Mouse (Mus musculus): ENCODE data around the gene Edf1. TPM values are rescaled to one million over a fixed set of nuclear protein-coding genes. Genes with fewer than 3 reads are reported as not detected.

Gene Edf1
- polyA plus RNA-seq, 1 experiment from 2014 or later: 319 TPM

GRCm38 (mm10) chr2:25575432-25576027 is 17.9 kb downstream of the Edf1 start:
- peak overlapping the region; percentile 70 for H3K4me2 ChIP-seq (ENCODE audit: low read length)
- ATAC-seq (ENCODE audit: insufficient number of reproducible peaks, insufficient read depth, low FRiP score, low read depth): no peak
- WGBS: 12% methylated on average over 20 of the region's 21 CpGs
- peak overlapping the region; percentile 52 to 81 for H3K4me3 ChIP-seq (ENCODE audit: control insufficient read depth in 1 of 2, insufficient read depth in 1 of 2, low read depth in 1 of 2, low read length in 2 of 2)
- H3K9me3 ChIP-seq (ENCODE audit: control insufficient read depth, low read length): no peaks in the 10 kb centered on the region
- H3K27me3 ChIP-seq (ENCODE audit: control insufficient read depth, insufficient read depth, low read length): peaks cover 46% of the 10 kb centered on the region
- H3K4me1 ChIP-seq (ENCODE audit: control insufficient read depth in 2 of 2, insufficient read depth in 2 of 2, low read length in 2 of 2): peaks cover 27 to 44% of the 10 kb centered on the region in 2 experiments
- peaks cover 15% of the 10 kb centered on the region for H3K36me3 ChIP-seq (ENCODE audit: control insufficient read depth, insufficient read depth, low read length)
- peak overlapping the region; percentile 69 for H3K9ac ChIP-seq (ENCODE audit: low read length)
- peak overlapping the region; percentile 36 to 84; a peak in 3 of 4 replicates for H3K27ac ChIP-seq (replicated peaks in 1 of 2; ENCODE audit: control insufficient read depth in 1 of 2, insufficient read depth in 1 of 2, low read depth in 2 of 2, low read length in 2 of 2)

GRCm38 (mm10) chr2:25576028-25576850 is 18.6 kb downstream of the Edf1 start:
- Histone ChIP-seq H3K4me3 (ENCODE audit: control insufficient read depth in 1 of 2, insufficient read depth in 1 of 2, low read depth in 1 of 2, low read length in 2 of 2) (no peak overlapping the region), H3K27me3 (ENCODE audit: control insufficient read depth, insufficient read depth, low read length) (peaks cover 53% of the 10 kb centered on the region), H3K36me3 (ENCODE audit: control insufficient read depth, insufficient read depth, low read length) (peaks cover 9% of the 10 kb centered on the region), H3K4me2 (ENCODE audit: low read length) (peak overlapping the region; percentile 70), H3K4me1 (ENCODE audit: control insufficient read depth in 2 of 2, insufficient read depth in 2 of 2, low read length in 2 of 2) (peaks cover 29 to 50% of the 10 kb centered on the region in 2 experiments), H3K27ac (replicated peaks in 1 of 2; ENCODE audit: control insufficient read depth in 1 of 2, insufficient read depth in 1 of 2, low read depth in 2 of 2, low read length in 2 of 2) (no peak overlapping the region), H3K9me3 (ENCODE audit: control insufficient read depth, low read length) (no peaks in the 10 kb centered on the region), H3K9ac (ENCODE audit: low read length) (peak overlapping the region; percentile 69)
- no peak for ATAC-seq (ENCODE audit: insufficient number of reproducible peaks, insufficient read depth, low FRiP score, low read depth)
- 79% methylated on average over 16 of the region's 16 CpGs for WGBS

- Histone ChIP-seq H3K4me2 (ENCODE audit: low read length) (peak overlapping the region; percentile 51), H3K27me3 (ENCODE audit: control insufficient read depth, insufficient read depth, low read length) (peaks cover 55% of the 10 kb centered on the region), H3K9ac (ENCODE audit: low read length) (no peak overlapping the region), H3K4me1 (ENCODE audit: control insufficient read depth in 2 of 2, insufficient read depth in 2 of 2, low read length in 2 of 2) (peaks cover 35 to 53% of the 10 kb centered on the region in 2 experiments), H3K4me3 (ENCODE audit: control insufficient read depth in 1 of 2, insufficient read depth in 1 of 2, low read depth in 1 of 2, low read length in 2 of 2) (peak overlapping the region in 1 of 2 experiments; percentile 29; a peak in 2 of 4 replicates), H3K27ac (replicated peaks in 1 of 2; ENCODE audit: control insufficient read depth in 1 of 2, insufficient read depth in 1 of 2, low read depth in 2 of 2, low read length in 2 of 2) (no peak overlapping the region), H3K36me3 (ENCODE audit: control insufficient read depth, insufficient read depth, low read length) (no peaks in the 10 kb centered on the region), H3K9me3 (ENCODE audit: control insufficient read depth, low read length) (no peaks in the 10 kb centered on the region)
- no peak for ATAC-seq (ENCODE audit: insufficient number of reproducible peaks, insufficient read depth, low FRiP score, low read depth)
- 15% methylated on average over 92 of the region's 92 CpGs for WGBS
Measured at GRCm38 (mm10) chr2:25576965-25577891, 19.6 kb downstream of the Edf1 start.

GRCm38 (mm10) chr2:25577951-25578795 is 20.5 kb downstream of the Edf1 start:
- 6% methylated on average over 75 of the region's 75 CpGs for WGBS
- H3K4me2 ChIP-seq (ENCODE audit: low read length): peak overlapping the region; percentile 51
- peak overlapping the region; percentile 1 to 29; a peak in 2 of 4 replicates for H3K4me3 ChIP-seq (ENCODE audit: control insufficient read depth in 1 of 2, insufficient read depth in 1 of 2, low read depth in 1 of 2, low read length in 2 of 2)
- H3K9me3 ChIP-seq (ENCODE audit: control insufficient read depth, low read length): no peaks in the 10 kb centered on the region
- peaks cover 55% of the 10 kb centered on the region for H3K27me3 ChIP-seq (ENCODE audit: control insufficient read depth, insufficient read depth, low read length)
- peaks cover 37 to 55% of the 10 kb centered on the region in 2 experiments for H3K4me1 ChIP-seq (ENCODE audit: control insufficient read depth in 2 of 2, insufficient read depth in 2 of 2, low read length in 2 of 2)
- no peak for ATAC-seq (ENCODE audit: insufficient number of reproducible peaks, insufficient read depth, low FRiP score, low read depth)
- H3K36me3 ChIP-seq (ENCODE audit: control insufficient read depth, insufficient read depth, low read length): peaks cover 6% of the 10 kb centered on the region
- no peak overlapping the region for H3K27ac ChIP-seq (replicated peaks in 1 of 2; ENCODE audit: control insufficient read depth in 1 of 2, insufficient read depth in 1 of 2, low read depth in 2 of 2, low read length in 2 of 2)
- 0 out of 2 replicates have a peak overlapping the region, but pooled peaks have one; percentile 11 for H3K9ac ChIP-seq (ENCODE audit: low read length)

GRCm38 (mm10) chr2:25578796-25579736 is 21.4 kb downstream of the Edf1 start:
- H3K9ac ChIP-seq (ENCODE audit: low read length): no peak overlapping the region
- no peak for ATAC-seq (ENCODE audit: insufficient number of reproducible peaks, insufficient read depth, low FRiP score, low read depth)
- H3K4me3 ChIP-seq (ENCODE audit: control insufficient read depth in 1 of 2, insufficient read depth in 1 of 2, low read depth in 1 of 2, low read length in 2 of 2): peak overlapping the region; percentile 1 to 29; a peak in 2 of 4 replicates
- H3K9me3 ChIP-seq (ENCODE audit: control insufficient read depth, low read length): no peaks in the 10 kb centered on the region
- H3K4me1 ChIP-seq (ENCODE audit: control insufficient read depth in 2 of 2, insufficient read depth in 2 of 2, low read length in 2 of 2): peaks cover 30 to 46% of the 10 kb centered on the region in 2 experiments
- peak overlapping the region; percentile 52 for H3K4me2 ChIP-seq (ENCODE audit: low read length)
- H3K27ac ChIP-seq (replicated peaks in 1 of 2; ENCODE audit: control insufficient read depth in 1 of 2, insufficient read depth in 1 of 2, low read depth in 2 of 2, low read length in 2 of 2): no peak overlapping the region
- 5% methylated on average over 77 of the region's 77 CpGs for WGBS
- H3K27me3 ChIP-seq (ENCODE audit: control insufficient read depth, insufficient read depth, low read length): peaks cover 55% of the 10 kb centered on the region
- H3K36me3 ChIP-seq (ENCODE audit: control insufficient read depth, insufficient read depth, low read length): peaks cover 15% of the 10 kb centered on the region

- Histone ChIP-seq H3K9me3 (ENCODE audit: control insufficient read depth, low read length) (no peaks in the 10 kb centered on the region), H3K4me2 (ENCODE audit: low read length) (peak overlapping the region; percentile 52), H3K27me3 (ENCODE audit: control insufficient read depth, insufficient read depth, low read length) (peaks cover 55% of the 10 kb centered on the region), H3K4me1 (ENCODE audit: control insufficient read depth in 2 of 2, insufficient read depth in 2 of 2, low read length in 2 of 2) (peaks cover 30 to 46% of the 10 kb centered on the region in 2 experiments), H3K9ac (ENCODE audit: low read length) (no peak overlapping the region), H3K36me3 (ENCODE audit: control insufficient read depth, insufficient read depth, low read length) (peaks cover 23% of the 10 kb centered on the region), H3K4me3 (ENCODE audit: control insufficient read depth in 1 of 2, insufficient read depth in 1 of 2, low read depth in 1 of 2, low read length in 2 of 2) (peak overlapping the region; percentile 1 to 24; a peak in 2 of 4 replicates), H3K27ac (replicated peaks in 1 of 2; ENCODE audit: control insufficient read depth in 1 of 2, insufficient read depth in 1 of 2, low read depth in 2 of 2, low read length in 2 of 2) (no peak overlapping the region)
- no peak for ATAC-seq (ENCODE audit: insufficient number of reproducible peaks, insufficient read depth, low FRiP score, low read depth)
- WGBS: 4% methylated on average over 27 of the region's 27 CpGs
Measured at GRCm38 (mm10) chr2:25579737-25580460, 22.3 kb downstream of the Edf1 start.

Measured in heart, embryonic 14.5 days (tissue).